Mouse (Mus musculus): Measurements from ENCODE around the gene Rpp30.

Gene Rpp30

GRCm38 (mm10) chr19:36083262-36084225 lies at the start of gene Rpp30:
Gene Rpp30, plus strand, starts transcription at chr19:36083716.
- no peak for TF ChIP-seq GATA4 (IDR thresholded peaks at IDR 0.05; ENCODE audit: insufficient replicate concordance, low read length)

- no peak for TF ChIP-seq GATA4 (IDR thresholded peaks at IDR 0.05; ENCODE audit: insufficient replicate concordance, low read length)
Measured at GRCm38 (mm10) chr19:36046046-36046445, 37.5 kb upstream of the Rpp30 start.

GRCm38 (mm10) chr19:36056502-36057221 lies 26.9 kb upstream of the Rpp30 start:
- no peak for TF ChIP-seq GATA4 (IDR thresholded peaks at IDR 0.05; ENCODE audit: insufficient replicate concordance, low read length)

- no peak for TF ChIP-seq GATA4 (IDR thresholded peaks at IDR 0.05; ENCODE audit: insufficient replicate concordance, low read length)
Measured at GRCm38 (mm10) chr19:36057231-36057811, 26.2 kb upstream of the Rpp30 start, which contains the start of gene Htr7. Gene Htr7, minus strand, starts transcription at chr19:36057507.

- no peak for TF ChIP-seq GATA4 (IDR thresholded peaks at IDR 0.05; ENCODE audit: insufficient replicate concordance, low read length)
Measured at GRCm38 (mm10) chr19:36062801-36063529, 20.6 kb upstream of the Rpp30 start.

GRCm38 (mm10) chr19:36082606-36083261 lies 782 bp upstream of the Rpp30 start:
- TF ChIP-seq GATA4 (IDR thresholded peaks at IDR 0.05; ENCODE audit: insufficient replicate concordance, low read length): no peak

GRCm38 (mm10) chr19:36090781-36091180 lies 7.3 kb downstream of the Rpp30 start:
- TF ChIP-seq GATA4 (IDR thresholded peaks at IDR 0.05; ENCODE audit: insufficient replicate concordance, low read length): no peak

GRCm38 (mm10) chr19:36097194-36097593 lies 13.7 kb downstream of the Rpp30 start:
- TF ChIP-seq GATA4 (IDR thresholded peaks at IDR 0.05; ENCODE audit: insufficient replicate concordance, low read length): no peak

GRCm38 (mm10) chr19:36098265-36098664 lies 14.7 kb downstream of the Rpp30 start:
- no peak for TF ChIP-seq GATA4 (IDR thresholded peaks at IDR 0.05; ENCODE audit: insufficient replicate concordance, low read length)

GRCm38 (mm10) chr19:36098916-36099315 lies 15.4 kb downstream of the Rpp30 start:
- TF ChIP-seq GATA4 (IDR thresholded peaks at IDR 0.05; ENCODE audit: insufficient replicate concordance, low read length): no peak

GRCm38 (mm10) chr19:36103909-36104308 lies 20.4 kb downstream of the Rpp30 start:
- TF ChIP-seq GATA4 (IDR thresholded peaks at IDR 0.05; ENCODE audit: insufficient replicate concordance, low read length): no peak

GRCm38 (mm10) chr19:36109318-36109944 lies 25.9 kb downstream of the Rpp30 start:
- TF ChIP-seq GATA4 (IDR thresholded peaks at IDR 0.05; ENCODE audit: insufficient replicate concordance, low read length): no peak

GRCm38 (mm10) chr19:36110465-36110864 lies 26.9 kb downstream of the Rpp30 start:
- no peak for TF ChIP-seq GATA4 (IDR thresholded peaks at IDR 0.05; ENCODE audit: insufficient replicate concordance, low read length)
